Comparison of ENCODE assay signal across 34 mouse cellular contexts in genomic region chr9:112247183-112247582, GRCm38 (mm10). TPM values are rescaled to one million over a fixed set of nuclear protein-coding genes. Genes with fewer than 3 reads are reported as not detected.
"Had no signal": no experiment of that assay in that cellular context is flagged by ENCODE, and none has a peak within 500 bp of the region (broad histone marks: within the 10 kb centered on the region; RNA-seq: fewer than 3 reads in every experiment).

No protein-coding gene starts in this region.

- H3K9me3 ChIP-seq: limb, embryonic 10.5 days; limb, embryonic 12.5 days; limb, embryonic 13.5 days; limb, embryonic 15.5 days; liver, embryonic 12.5 days; liver, embryonic 13.5 days; liver, embryonic 15.5 days; lung, embryonic 15.5 days; megakaryocyte, embryonic 14.5 days; midbrain, embryonic 10.5 days; midbrain, embryonic 12.5 days; midbrain, embryonic 13.5 days; midbrain, embryonic 15.5 days; neural tube, embryonic 12.5 days had no signal

- H3K4me1 ChIP-seq: limb, embryonic 10.5 days; limb, embryonic 12.5 days; limb, embryonic 13.5 days; limb, embryonic 15.5 days; liver, embryonic 12.5 days; liver, embryonic 13.5 days; liver, embryonic 15.5 days; lung, embryonic 15.5 days; midbrain, embryonic 10.5 days; midbrain, embryonic 12.5 days; midbrain, embryonic 13.5 days; midbrain, embryonic 15.5 days; neural tube, embryonic 12.5 days had no signal

- H3K27me3 ChIP-seq: limb, embryonic 12.5 days; limb, embryonic 13.5 days; limb, embryonic 15.5 days; liver, embryonic 12.5 days; liver, embryonic 13.5 days; liver, embryonic 15.5 days; lung, embryonic 15.5 days; megakaryocyte, embryonic 14.5 days; midbrain, embryonic 12.5 days; midbrain, embryonic 13.5 days; midbrain, embryonic 15.5 days; neural tube, embryonic 12.5 days had no signal

- H3K4me2 ChIP-seq: limb, embryonic 12.5 days; limb, embryonic 13.5 days; limb, embryonic 15.5 days; liver, embryonic 11.5 days; liver, embryonic 12.5 days; liver, embryonic 13.5 days; liver, embryonic 15.5 days; lung, embryonic 14.5 days; lung, embryonic 15.5 days; midbrain, embryonic 11.5 days; midbrain, embryonic 12.5 days; midbrain, embryonic 13.5 days; midbrain, embryonic 15.5 days; neural tube, embryonic 12.5 days had no signal

- H3K9ac ChIP-seq: limb, embryonic 12.5 days; limb, embryonic 13.5 days; limb, embryonic 15.5 days; liver, embryonic 12.5 days; liver, embryonic 13.5 days; liver, embryonic 14.5 days; liver, embryonic 15.5 days; liver, postnatal 0 days; lung, embryonic 14.5 days; lung, embryonic 15.5 days; midbrain, embryonic 12.5 days; midbrain, embryonic 13.5 days; midbrain, embryonic 15.5 days; neural tube, embryonic 12.5 days had no signal

- ATAC-seq: liver, embryonic 12.5 days; liver, postnatal 0 days; lung, postnatal 0 days; midbrain, embryonic 13.5 days; midbrain, embryonic 15.5 days; midbrain, embryonic 16.5 days had no signal

- H3K27ac ChIP-seq: limb, embryonic 10.5 days; limb, embryonic 12.5 days; limb, embryonic 13.5 days; limb, embryonic 15.5 days; liver, embryonic 12.5 days; liver, embryonic 13.5 days; liver, embryonic 14.5 days; liver, embryonic 15.5 days; lung, embryonic 15.5 days; macrophage; midbrain, embryonic 10.5 days; midbrain, embryonic 12.5 days; midbrain, embryonic 13.5 days; midbrain, embryonic 15.5 days; neural tube, embryonic 12.5 days had no signal

- DNase-seq: left cerebral cortex, postnatal 4 days; liver; liver, embryonic 13.5 days; liver, postnatal 0 days; lung, adult 18-20 months; lung, adult 2 months; lung, embryonic 14.5 days; lung, postnatal 10 days; lung, postnatal 14 days; lung, postnatal 36 days; lung, postnatal 4 days; midbrain, embryonic 14.5 days had no signal

- H3K4me3 ChIP-seq: limb, embryonic 10.5 days; limb, embryonic 12.5 days; limb, embryonic 13.5 days; limb, embryonic 15.5 days; liver, embryonic 12.5 days; liver, embryonic 13.5 days; liver, embryonic 15.5 days; lung, embryonic 15.5 days; megakaryocyte, embryonic 14.5 days; midbrain, embryonic 10.5 days; midbrain, embryonic 12.5 days; midbrain, embryonic 13.5 days; midbrain, embryonic 15.5 days; myocyte; neural tube, embryonic 12.5 days had no signal

- H3K36me3 ChIP-seq: limb, embryonic 10.5 days; limb, embryonic 12.5 days; limb, embryonic 13.5 days; limb, embryonic 15.5 days; liver, embryonic 12.5 days; liver, embryonic 13.5 days; liver, embryonic 15.5 days; lung, embryonic 15.5 days; midbrain, embryonic 10.5 days; midbrain, embryonic 12.5 days; midbrain, embryonic 13.5 days; midbrain, embryonic 15.5 days; neural tube, embryonic 12.5 days had no signal

RNA-seq across cellular contexts. Expression of gene Arpp21, which starts 11.4 kb away (rescaled TPM):
- total RNA-seq: monocyte, adult 5-6 weeks had no signal
- polyA plus RNA-seq: liver, adult 2 months; lung, postnatal 0 days had no signal
